Mouse (Mus musculus) liver, postnatal 0 days (tissue): Measurements from ENCODE around the gene Socs3. TPM values are rescaled to one million over a fixed set of nuclear protein-coding genes. Genes with fewer than 3 reads are reported as not detected.
A peak's percentile ranks its signal among the peaks of the same experiment; 100 is the strongest.

Experiments used
- ATAC-seq: fragments of 200-750 bp; cut with Nextera tagmentation; 2 replicates; pipeline ENCODE4 v1.8.0; 2017; ENCODE audit warnings: mild to moderate bottlenecking, moderate library complexity
- DNase-seq: peaks from one replicate; pipeline ENCODE4 v3.0.0-alpha.2; 2016
- H3K27ac ChIP-seq: fragments of 300-500 bp; sonication (generic); 2 replicates; pipeline ENCODE4 v1.5.1; 2014; ENCODE audit warnings: antibody characterized with exemption, moderate library complexity, mild to moderate bottlenecking, low read depth
- H3K27me3 ChIP-seq: fragments of 300-500 bp; sonication (generic); 2 replicates; pipeline ENCODE4 v1.6.1; 2014; ENCODE audit warnings: low read length, control low read depth, mixed read lengths; ENCODE audit not compliant: insufficient read depth
- H3K36me3 ChIP-seq: fragments of 300-500 bp; sonication (generic); replicated peaks from 2 replicates; pipeline ENCODE4 v1.6.1; 2014; ENCODE audit warnings: mild to moderate bottlenecking, control low read depth, low read length, moderate library complexity, mixed read lengths; ENCODE audit not compliant: insufficient read depth
- H3K4me1 ChIP-seq: fragments of 300-500 bp; sonication (generic); 2 replicates; pipeline ENCODE4 v1.6.1; 2014; ENCODE audit warnings: antibody characterized with exemption, mild to moderate bottlenecking, control low read depth; ENCODE audit not compliant: insufficient read depth
- H3K4me2 ChIP-seq: fragments of 300-500 bp; sonication (generic); 2 replicates; pipeline ENCODE4 v1.6.1; 2014; ENCODE audit warnings: low read depth, mild to moderate bottlenecking, low read length, moderate library complexity, mixed read lengths
- H3K4me3 ChIP-seq: fragments of 300-500 bp; sonication (generic); 2 replicates; pipeline ENCODE4 v1.5.1; 2014; ENCODE audit warnings: low read depth, low read length
- H3K9ac ChIP-seq: fragments of 300-500 bp; sonication (generic); replicated peaks from 2 replicates; pipeline ENCODE4 v1.6.1; 2014; ENCODE audit warnings: mild to moderate bottlenecking, moderate library complexity
- H3K9me3 ChIP-seq: fragments of 300-500 bp; sonication (generic); 2 replicates; pipeline ENCODE4 v1.6.1; 2016; ENCODE audit warnings: mild to moderate bottlenecking, control low read depth, low read length, mixed read lengths
- CTCF ChIP-seq: sonication (generic); IDR thresholded peaks from 2 replicates; pipeline ENCODE4 v1.5.1; 2016; ENCODE audit warnings: antibody characterized with exemption, low read depth
- EP300 ChIP-seq: IDR thresholded peaks from 2 replicates; pipeline ENCODE4 v1.6.1; 2016; ENCODE audit warnings: antibody characterized with exemption, low read depth, mild to moderate bottlenecking
- WGBS: fragments of 180-500 bp; shearing (Covaris S2); extraction: QIAGEN DNeasy Blood & Tissue Kit; methylation state at CpG from one replicate; pipeline ENCODE4 v1.1.7; 2014; ENCODE audit not compliant: insufficient replicate concordance; 5-methylcytosine and 5-hydroxymethylcytosine counted together
- polyA plus RNA-seq: library from polyadenylated mRNA; unstranded; fragments of >200 nt; fragmentation: Nextera tagmentation; extraction: Ambion mirVana; gene quantifications from 2 replicates; pipeline ENCODE4 v1.2.1, GENCODE M21; 2015

Socs3 gene
- polyA plus RNA-seq, 1 experiment from 2014 or later = 5.8 TPM

DNA sequence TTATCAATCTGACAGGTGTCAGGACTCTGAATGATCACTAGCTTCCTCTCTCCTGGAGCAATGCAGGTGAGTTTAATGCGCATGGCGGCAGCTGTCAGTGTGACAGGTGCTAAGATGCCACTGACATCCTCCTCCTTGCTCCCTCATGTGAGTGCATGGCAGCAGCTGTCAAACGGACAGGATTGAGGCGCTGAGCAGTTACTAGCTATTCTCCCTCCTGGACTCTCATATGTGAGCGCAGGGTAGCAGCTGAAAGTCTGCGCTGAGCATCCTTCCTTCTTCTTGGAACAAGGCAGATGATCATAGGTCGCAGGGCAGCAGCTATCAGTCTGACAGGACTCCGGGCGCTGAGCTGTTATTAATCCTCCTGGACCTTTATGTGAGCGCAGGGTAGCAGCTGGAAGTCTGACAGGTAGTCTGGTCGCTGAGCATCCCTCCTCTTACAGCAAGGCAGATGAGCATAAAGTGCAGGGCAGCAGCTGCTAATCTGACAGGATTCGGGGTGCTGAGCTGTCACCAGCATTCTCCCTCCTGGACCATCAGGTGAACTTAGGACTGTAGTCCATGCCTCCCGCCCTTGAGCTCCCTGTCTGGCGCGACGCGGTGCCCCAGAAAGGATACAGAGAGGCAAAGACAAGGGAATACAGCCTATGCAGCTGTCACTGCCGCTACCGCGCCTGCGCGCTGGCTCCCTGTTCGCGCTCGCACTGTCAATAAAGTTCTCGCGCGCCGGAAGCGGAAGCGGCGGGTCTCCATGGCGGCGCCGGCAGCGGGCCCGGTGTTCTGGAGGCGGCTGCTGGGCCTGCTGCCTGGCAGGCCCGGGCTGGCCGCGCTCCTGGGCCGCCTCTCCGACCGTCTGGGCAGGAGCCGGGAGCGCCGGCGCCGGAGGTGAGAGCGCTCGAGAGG is 16.5 kb upstream of the Socs3 start, which contains the start of gene Pgs1:
Gene Pgs1 (plus strand): TSS at position 167 of the 906 bp plus-strand sequence.
- Histone ChIP-seq H3K9me3 (no peaks in the 10 kb centered on the region), H3K4me2 (peak within 1 kb of the TSS; percentile 73), H3K4me3 (peak within 1 kb of the TSS; percentile 93), H3K4me1 (peaks cover 43% of the 10 kb centered on the region), H3K27ac (peak within 1 kb of the TSS; percentile 92), H3K9ac (peak within 1 kb of the TSS; percentile 93), H3K36me3 (0 out of 2 replicates have a peak, but pooled peaks cover 2% of the 10 kb centered on the region), H3K27me3 (no peaks in the 10 kb centered on the region)
- peak; percentile 94 for DNase-seq
- ATAC-seq = peak; percentile 87
- TF ChIP-seq CTCF (no peak), EP300 (no peak)
- 7% methylated on average over 50 of the region's 51 CpGs for WGBS

DNA sequence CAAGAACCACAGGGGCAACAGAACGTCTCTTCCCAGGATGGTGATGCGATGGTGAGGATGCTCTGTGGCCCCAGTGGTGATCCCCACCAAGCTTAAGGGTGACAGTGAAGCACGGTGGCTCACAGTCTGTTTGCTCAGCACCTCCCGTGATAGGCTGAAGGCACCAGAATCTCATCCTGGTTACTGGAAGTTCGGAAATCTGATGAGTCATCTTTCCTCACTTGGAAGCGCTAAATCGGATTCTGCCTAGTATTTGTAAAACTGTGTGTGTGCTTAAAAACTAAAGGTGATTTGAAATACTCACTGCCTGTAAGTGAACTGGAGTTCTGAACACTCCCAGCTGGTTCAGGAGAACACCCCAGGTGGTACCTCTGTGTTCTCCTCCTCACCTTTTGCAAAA is 13.9 kb upstream of the Socs3 start:
- H3K4me1 ChIP-seq = peaks cover 18% of the 10 kb centered on the region
- H3K4me2 ChIP-seq = no peak overlapping the region
- no peak for ATAC-seq
- H3K27ac ChIP-seq = no peak overlapping the region
- H3K36me3 ChIP-seq = no peaks in the 10 kb centered on the region
- 65% methylated on average over 7 of the region's 7 CpGs for WGBS
- H3K4me3 ChIP-seq = no peak overlapping the region
- TF ChIP-seq EP300 = no peak
- no peak for TF ChIP-seq CTCF
- no peaks in the 10 kb centered on the region for H3K27me3 ChIP-seq
- no peaks in the 10 kb centered on the region for H3K9me3 ChIP-seq
- no peak for DNase-seq
- H3K9ac ChIP-seq = no peak overlapping the region

DNA sequence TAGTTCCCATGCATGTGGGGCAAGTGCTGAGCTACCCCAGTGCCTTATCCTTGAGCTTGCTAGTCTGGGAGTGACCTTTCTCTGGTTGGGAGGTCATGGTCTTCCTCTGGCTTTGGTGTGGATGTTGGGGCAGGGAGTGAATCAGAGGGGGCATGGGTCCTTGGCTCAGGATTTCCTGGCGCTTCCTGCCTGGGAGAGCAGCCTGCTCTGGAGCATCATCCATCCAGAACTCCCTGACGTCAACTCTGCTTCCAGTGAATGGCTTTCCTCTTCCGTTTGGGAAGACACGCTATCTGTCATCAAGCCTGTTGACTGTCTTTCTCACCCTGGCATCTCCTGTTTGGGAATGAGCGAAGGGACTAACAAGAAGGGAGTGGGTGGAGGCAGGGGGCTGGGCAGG is 12.6 kb upstream of the Socs3 start:
- no peak for TF ChIP-seq EP300
- TF ChIP-seq CTCF = no peak
- WGBS = 68% methylated on average over 5 of the region's 5 CpGs
- no peaks in the 10 kb centered on the region for H3K9me3 ChIP-seq
- no peak overlapping the region for H3K27ac ChIP-seq
- no peaks in the 10 kb centered on the region for H3K27me3 ChIP-seq
- H3K36me3 ChIP-seq = no peaks in the 10 kb centered on the region
- DNase-seq = no peak
- H3K4me3 ChIP-seq = no peak overlapping the region
- ATAC-seq = no peak
- peaks cover 5% of the 10 kb centered on the region for H3K4me1 ChIP-seq
- H3K9ac ChIP-seq = no peak overlapping the region
- H3K4me2 ChIP-seq = no peak overlapping the region

DNA sequence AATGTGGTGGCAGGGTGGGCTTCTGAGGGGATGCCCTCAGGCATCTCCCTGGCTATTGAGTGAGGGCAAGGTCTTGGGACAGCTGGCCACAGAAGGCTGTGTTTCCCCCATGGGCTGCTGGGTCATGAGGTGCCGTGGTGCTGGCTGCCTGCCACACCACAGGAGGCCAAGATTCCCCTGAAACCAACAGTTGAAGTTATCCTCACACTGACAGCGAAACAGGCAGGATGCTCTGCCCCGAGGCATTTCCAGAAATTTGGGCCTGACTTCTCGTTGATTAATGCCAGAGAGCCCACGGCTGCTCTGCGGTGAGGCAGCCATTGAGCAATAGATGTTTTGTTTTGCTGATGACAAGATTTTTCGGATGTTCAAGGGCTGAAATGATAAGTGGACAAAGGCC is 9.5 kb upstream of the Socs3 start:
- 52% methylated on average over 7 of the region's 7 CpGs for WGBS
- no peaks in the 10 kb centered on the region for H3K9me3 ChIP-seq
- no peaks in the 10 kb centered on the region for H3K27me3 ChIP-seq
- DNase-seq (no peak), ATAC-seq (0 out of 2 replicates have a peak, but pooled peaks have one; percentile 3)
- no peaks in the 10 kb centered on the region for H3K36me3 ChIP-seq
- TF ChIP-seq EP300 = no peak
- no peak for TF ChIP-seq CTCF
- H3K4me1 ChIP-seq = peaks cover 20% of the 10 kb centered on the region
- H3K4me3 ChIP-seq = no peak overlapping the region
- H3K4me2 ChIP-seq = no peak overlapping the region
- H3K9ac ChIP-seq = no peak overlapping the region
- no peak overlapping the region for H3K27ac ChIP-seq

DNA sequence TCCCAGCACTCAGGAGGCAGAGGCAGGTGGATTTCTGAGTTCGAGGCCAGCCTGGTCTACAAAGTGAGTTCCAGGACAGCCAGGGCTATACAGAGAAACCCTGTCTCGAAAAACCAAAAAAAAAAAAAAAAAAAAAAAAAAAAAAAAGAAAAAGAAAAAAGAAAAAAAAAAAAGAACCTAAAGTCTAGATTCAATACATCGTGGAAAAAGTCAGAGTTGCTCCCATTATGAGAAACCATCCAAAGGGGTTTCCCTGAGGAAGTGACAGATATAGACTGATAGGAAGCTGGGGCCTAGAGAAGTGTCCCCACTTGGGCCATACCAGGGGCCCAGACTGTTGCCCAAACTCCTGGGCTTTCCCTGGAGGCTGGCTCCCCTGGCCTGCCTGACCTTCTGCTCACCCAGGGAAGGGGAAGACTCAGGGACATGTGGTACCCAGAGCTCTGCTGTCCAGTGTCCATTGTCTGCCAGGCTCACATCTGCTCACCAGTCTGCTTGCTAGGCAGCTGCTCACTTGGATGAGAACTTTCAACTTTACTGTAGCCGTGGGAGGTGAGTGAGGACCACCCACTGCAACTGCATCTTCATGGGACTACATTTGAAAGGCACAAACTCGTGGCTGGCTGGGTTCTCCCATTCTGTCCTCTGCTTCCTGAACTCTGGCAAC is 8.0 kb upstream of the Socs3 start:
- Histone ChIP-seq H3K27me3 (no peaks in the 10 kb centered on the region), H3K27ac (no peak overlapping the region), H3K4me3 (no peak overlapping the region), H3K36me3 (no peaks in the 10 kb centered on the region), H3K4me1 (peaks cover 30% of the 10 kb centered on the region), H3K9ac (no peak overlapping the region), H3K9me3 (no peaks in the 10 kb centered on the region), H3K4me2 (no peak overlapping the region)
- 60% methylated on average over 4 of the region's 5 CpGs for WGBS
- no peak for TF ChIP-seq CTCF
- TF ChIP-seq EP300 = no peak
- no peak for DNase-seq
- ATAC-seq = no peak

DNA sequence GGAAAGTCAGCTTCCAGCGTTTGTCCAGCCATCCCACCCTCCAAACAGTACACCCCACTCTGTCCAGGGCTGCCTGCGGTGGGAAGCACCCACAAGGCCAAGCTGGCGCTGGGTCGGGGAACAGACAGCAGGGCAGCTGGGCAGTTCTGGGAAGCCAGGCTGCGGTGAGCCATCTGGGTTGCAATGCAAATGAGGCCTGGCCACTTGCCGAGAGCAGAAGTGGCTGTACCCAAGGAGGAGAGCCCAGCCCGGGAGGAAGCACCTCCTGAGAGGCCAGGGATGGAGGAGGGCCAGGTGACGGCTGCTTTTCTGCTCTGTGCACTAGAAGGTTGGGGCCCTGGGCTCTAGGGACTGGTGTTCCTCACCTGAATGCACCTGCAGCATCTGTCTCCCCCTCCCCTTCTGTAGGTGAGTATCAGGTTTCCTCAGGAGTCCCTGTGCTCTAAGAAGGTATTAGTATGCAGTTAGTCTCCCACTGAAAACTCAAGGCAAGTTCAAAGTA is 6.3 kb upstream of the Socs3 start:
- Histone ChIP-seq H3K9ac (no peak overlapping the region), H3K4me2 (0 out of 2 replicates have a peak overlapping the region, but pooled peaks have one; percentile 7), H3K9me3 (no peaks in the 10 kb centered on the region), H3K4me3 (no peak overlapping the region), H3K36me3 (no peaks in the 10 kb centered on the region), H3K27me3 (no peaks in the 10 kb centered on the region), H3K4me1 (peaks cover 31% of the 10 kb centered on the region), H3K27ac (peak overlapping the region; percentile 29; the same call in 1 of the 2 replicates)
- TF ChIP-seq EP300 (no peak), CTCF (no peak)
- WGBS = 24% methylated on average over 8 of the region's 8 CpGs
- DNase-seq = peak; percentile 64
- peak; percentile 46; the same call in 1 of the 2 replicates for ATAC-seq
